Mouse (Mus musculus): ENCODE measurements at regions not wholly inside any gene's neighbourhood (a gene's known extent, or its start where the extent isn't known, plus 50 kb on each side); places are given as distances from the start of the nearest gene placed in this dataset.

DNA sequence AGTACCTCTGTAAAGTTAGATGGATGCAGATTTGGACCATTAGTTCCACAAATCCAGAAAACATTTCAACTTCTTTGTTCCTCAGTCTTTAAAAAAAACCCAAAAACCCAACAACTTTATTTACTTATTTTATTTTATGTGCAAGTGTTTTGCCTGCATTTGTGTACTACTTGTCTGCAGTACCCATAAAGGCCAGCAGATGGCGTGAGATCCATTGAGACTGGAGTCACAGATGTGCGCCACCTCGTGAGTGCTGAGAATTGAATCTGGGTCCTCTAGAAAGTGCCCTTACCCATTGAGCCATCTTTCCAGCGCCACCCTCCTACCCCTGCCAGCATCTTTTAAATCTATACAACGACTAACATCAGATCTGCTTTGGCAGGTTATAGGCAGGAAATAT is 53.0 kb downstream of the Gm12689 start:
- peak; percentile 7 for DNase-seq (ENCODE audit: low spot score)

DNA sequence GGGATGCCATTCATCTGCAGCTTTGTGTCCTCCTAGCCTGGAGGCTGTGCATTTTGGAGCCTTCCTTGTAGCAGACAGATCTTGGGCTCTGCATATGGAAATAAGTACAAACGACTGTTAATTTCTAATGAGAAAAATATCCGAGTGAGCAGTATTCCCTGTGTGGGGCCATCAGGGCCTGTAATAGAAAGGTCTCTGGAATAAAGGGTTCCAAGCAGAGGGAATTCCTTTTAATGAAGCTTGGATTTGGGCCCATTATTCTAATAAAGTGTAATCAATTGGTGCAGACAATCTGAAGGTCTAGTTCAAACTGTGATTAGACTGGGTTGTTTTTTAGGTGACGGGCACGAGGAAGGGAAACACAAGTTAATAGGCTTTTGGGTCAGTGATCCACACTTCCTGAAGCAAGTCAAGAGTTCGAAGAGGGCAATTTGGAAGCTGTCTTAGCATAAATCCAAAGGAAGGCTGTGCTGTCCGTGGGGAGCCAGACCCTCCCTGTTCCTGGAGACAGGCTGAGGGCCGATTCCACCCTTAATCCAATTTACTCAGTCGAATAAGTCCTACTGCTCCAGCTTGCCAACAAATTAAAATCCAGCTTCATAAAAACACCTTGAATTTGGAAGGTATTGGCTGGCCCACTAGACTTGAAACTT is 57.5 kb downstream of the Gm12689 start:
- DNase-seq (ENCODE audit: low spot score) = no peak

DNA sequence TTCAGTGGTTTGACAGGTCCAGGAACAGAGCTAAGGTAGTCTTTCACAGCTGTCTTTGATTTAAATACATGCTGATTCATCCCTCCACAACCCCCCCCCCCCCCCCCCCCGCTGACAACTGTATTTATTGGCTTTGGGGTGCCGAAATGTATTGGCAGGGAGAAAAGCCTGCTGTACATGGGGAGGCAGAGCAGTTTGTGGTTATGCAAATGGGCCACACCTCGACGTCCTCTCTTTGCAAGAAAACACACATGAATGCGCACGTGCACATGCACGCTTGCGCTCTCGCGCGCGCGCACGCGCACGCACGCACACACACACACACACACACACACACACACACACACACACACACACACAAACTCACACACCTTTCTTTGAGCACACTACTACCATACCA is 58.5 kb downstream of the Gm12689 start:
- peak; percentile 5 for DNase-seq (ENCODE audit: low spot score)

DNA sequence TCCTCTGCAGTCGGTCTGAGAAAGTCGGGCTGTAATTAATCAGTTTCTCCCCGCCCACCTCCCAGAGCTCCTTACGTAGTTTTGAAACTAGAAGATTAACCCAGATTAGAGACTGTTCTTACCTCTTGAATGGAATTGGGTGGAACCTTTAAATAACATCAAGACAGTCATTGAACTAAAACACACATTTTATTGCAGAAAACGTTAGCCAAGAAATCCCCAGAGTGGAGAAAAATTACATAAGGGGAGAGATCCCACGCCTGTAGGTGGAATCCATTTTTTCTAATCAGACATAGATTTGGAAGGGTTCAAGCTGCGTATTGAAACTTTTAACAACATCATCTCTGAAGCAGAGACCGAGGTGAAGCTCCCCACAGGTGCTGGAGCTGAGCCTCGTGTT is 59.1 kb downstream of the Gm12689 start:
- no peak for DNase-seq (ENCODE audit: low spot score)

DNA sequence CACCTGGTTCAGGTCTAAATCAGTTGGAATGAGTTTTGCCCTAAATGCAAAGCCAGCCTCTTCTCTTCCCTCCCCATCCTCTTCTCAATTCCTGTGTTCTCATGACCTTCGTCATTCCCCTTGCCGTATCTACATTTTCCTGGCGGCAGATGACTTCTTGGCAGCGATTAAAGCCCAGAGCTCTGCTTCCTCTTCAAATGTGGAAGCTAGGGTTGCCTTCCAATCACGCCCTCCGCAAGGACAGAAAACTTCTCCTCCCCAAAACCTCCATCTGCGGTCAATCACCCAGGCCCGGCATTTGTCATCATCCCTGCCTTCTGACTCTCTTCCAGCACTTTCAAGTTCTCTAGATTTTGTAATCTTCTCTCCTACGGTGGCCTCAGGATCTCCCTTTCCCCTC is 72.3 kb downstream of the Gm12689 start:
- DNase-seq (ENCODE audit: low spot score) = no peak

DNA sequence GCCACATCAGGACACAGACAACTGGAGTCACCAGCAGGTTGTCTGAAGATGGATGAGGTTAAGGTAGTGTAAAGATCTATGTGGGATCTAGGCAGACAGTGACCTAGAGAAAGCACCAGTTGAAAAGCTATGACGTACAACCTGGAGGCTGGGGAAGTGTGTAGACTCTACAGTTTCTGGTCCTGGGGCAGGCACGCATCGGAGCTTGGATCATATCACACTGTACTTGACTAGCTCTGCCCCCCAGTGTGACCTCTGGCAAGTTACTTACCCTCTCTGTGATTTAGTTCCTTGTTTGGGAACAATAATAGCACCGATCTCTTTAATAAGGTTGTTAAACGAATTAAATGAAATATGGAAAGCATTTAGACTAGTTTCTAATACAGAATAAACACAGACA is 75.5 kb downstream of the Gm12689 start:
- no peak for DNase-seq (ENCODE audit: low spot score)

DNA sequence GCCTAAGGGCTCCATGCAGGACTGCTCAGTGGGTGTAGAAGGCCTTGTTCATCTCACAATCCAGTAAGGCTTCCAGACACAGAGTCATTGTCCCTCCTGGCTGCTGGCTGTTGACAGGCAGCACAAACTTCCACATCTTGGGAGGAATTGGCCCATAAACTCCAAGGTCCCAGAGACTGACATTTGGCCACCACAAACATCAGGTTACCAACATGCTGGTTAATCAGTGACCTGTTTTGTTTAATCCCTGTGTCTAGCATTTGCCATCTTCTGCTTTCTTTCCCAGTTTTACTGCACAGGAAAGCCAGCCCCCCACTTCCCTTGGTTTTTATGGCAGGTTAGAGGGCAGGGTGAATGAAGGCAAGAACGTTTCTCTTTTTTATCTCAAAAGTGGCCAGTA is 80.5 kb downstream of the Gm12689 start:
- DNase-seq (ENCODE audit: low spot score) = no peak

DNA sequence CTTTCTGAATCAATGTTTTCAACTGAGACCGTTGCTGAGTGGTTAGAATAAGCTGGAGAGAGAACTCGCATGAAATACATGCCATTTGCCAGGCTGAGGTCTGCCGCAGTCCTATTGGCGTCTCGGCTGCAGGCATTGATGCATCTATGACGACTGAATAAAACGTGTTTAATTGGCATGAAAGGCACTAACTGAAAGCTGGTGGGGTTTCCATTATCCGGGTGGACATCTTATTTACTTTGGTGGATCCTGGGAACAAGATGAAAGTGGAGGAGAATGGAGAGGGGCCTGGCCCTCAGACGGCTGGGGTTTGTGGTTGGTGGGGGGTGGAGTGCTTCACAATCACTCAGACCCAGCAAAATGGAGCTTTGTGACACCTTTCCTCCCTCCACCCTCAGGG is 81.2 kb downstream of the Gm12689 start:
- DNase-seq (ENCODE audit: low spot score) = no peak

DNA sequence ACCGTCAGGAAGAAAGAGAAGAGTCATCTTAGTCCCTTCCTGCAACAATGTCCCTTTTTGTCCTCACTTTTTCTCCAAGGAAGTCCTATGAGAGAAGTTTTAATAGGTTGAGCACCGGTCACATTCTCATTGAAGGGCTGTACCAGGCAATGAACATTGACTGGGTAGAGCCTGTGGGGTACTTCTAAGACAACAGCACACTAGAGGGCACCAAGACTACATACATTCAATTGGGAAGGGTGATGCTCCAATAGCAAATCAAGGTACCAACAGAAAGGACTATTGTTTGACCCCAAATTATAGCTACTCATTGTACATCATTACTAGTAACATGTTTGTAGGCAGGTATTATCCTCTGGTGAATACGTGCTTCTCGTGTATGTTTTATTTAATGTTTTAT is 84.3 kb downstream of the Gm12689 start:
- DNase-seq (ENCODE audit: low spot score) = no peak

DNA sequence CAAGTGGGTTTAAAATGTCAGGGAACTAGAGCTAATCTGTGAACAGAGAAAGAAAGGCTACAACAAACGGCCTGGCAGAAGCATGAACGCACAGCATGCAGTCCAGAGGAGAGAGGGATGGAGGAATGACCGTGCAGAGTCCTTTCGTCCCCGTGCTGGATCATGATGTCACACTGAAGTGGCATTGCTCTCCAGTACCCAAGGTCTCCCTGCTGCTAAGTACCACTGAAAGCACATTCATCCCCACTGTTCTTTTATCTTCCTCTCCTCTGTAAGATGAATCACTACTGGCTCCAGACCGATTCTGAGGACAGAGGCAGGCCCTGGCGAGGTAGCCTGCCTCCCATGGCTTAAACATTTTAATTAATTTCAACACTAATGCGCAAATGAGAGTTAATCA is 89.7 kb downstream of the Gm12689 start:
- DNase-seq (ENCODE audit: low spot score) = no peak

- DNase-seq (ENCODE audit: low spot score) = no peak
Measured at GRCm38 (mm10) chr4:99389428-99389827, 93.7 kb downstream of the Gm12689 start.

GRCm38 (mm10) chr4:99392986-99393385 is 97.3 kb downstream of the Gm12689 start:
- no peak for DNase-seq (ENCODE audit: low spot score)

- DNase-seq (ENCODE audit: low spot score) = no peak
Measured at GRCm38 (mm10) chr4:99394244-99394643, 98.5 kb downstream of the Gm12689 start.

DNA sequence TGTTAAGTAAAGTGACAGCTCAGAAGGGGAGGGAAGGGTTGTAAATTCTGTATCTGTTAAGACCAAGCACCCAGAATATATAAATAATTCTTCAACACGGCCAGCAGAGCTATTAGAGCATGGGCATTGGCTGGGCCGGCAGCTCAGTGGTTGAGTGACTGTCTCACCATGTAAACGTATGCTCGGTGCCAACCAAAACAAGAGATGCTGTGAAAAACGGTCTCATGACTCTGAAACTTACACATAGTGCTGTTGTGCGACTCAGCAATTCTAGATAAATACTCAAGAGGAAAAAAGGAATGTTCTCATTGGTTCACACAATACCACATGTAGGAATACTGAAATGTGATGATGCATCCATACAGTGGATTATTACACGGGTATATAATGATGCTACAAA is 111.8 kb downstream of the Gm12689 start:
- DNase-seq (ENCODE audit: low spot score) = no peak

- DNase-seq (ENCODE audit: low spot score) = no peak
Measured at GRCm38 (mm10) chr4:99423449-99423848, 127.7 kb downstream of the Gm12689 start.

GRCm38 (mm10) chr4:99445077-99445754 is 149.5 kb downstream of the Gm12689 start:
- DNase-seq (ENCODE audit: low spot score) = no peak

DNA sequence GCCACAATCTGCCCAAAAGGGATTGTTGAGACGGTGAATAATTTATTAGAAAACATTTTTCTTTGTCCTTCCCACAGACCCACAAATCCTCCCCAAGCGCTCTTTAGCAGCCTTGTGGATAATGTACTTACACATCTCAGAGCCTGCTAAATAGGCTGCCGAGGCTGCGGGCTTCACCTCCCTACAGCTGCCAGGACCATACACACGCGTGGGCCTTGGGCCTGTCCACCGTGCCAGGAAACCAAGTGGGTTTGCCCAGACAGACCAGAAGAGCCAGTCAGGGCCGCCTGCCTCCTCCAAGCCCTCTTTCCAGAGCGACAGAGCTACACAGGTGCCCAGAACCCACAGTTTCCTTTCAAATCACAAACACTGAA is 150.0 kb downstream of the Gm12689 start:
- DNase-seq (ENCODE audit: low spot score) = no peak

DNA sequence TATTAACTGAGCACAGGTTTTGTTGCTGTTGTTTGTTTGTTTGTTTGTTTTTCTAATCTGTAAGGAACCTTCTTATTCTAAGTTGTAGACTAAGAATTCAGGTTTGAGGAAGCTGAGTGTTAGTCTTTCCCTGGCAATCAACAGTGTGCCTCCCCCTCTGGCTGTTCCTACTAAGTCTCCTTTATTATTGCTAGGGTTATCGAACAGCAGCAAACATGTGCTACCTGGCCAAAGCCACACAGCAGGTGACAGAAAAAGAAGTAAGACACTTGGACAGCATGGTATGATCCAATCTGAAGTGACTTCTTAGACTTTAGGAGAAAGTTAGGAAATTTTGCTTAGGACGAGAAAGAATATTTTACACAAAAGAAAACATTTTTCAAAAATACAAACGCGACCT is 163.3 kb downstream of the Gm12689 start:
- no peak for DNase-seq (ENCODE audit: low spot score)

DNA sequence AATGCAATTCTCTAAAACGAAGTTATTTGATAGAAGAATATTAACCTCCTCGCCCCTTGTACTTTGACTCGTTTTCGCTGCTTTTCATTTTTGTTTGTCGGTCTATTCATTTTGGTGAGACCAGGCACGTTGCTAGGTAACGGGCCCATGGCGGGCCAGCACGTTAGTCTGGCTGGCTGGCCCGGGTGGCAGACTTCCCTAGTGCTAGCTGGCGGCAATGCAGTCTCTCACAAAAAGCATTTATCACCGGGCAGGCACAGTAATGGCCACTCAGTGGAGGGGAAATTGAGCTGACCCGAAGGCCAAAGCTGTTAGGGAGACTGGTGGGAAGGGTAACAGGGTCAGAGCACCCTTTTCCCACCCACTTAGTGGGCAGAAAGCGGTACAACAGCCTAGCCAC is 163.7 kb downstream of the Gm12689 start:
- DNase-seq (ENCODE audit: low spot score) = no peak

DNA sequence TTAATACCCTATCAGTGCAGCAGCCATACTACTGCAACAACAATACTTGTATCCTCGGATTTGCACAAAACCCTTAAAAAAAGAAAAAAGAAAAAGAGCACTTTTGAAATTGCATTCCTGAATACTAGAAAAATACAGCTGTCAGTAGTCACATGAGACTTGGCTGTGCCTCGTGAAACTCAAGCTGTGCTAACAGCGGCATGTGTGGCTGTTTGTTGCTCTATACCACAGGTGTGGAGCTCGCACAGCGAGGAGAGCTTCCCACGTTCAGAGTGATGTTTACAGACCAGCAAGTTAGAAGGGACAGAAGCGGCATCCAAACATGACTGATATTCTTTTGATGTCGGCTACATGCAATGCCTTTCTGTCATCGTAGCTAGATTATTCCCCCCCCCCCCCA is 169.8 kb downstream of the Gm12689 start:
- DNase-seq (ENCODE audit: low spot score) = no peak

GRCm38 (mm10) chr4:99475701-99476218 is 180.1 kb downstream of the Gm12689 start:
- no peak for DNase-seq (ENCODE audit: low spot score)

DNA sequence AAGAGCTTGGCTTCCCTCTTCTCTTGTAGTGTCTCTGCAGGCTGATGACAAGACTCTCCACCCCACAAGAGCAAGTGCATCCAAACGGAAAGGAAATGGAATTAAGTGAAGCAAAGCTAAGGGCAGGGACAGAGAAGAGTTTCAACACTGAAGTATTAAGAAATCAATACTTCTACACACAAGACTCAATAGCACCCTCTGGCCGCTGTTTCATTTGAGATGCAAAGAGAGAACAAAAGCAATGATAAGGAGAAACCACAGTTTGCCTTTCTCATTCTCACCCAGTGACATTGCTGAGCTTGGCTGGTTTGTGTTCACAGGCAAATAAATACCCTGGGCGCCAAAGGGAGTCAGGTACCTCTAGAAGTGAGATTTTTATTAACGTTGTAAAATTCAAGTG is 171.8 kb upstream of the Foxd3 start:
- no peak for DNase-seq (ENCODE audit: low spot score)
